ENCODE assay signal across 8 mouse cellular contexts in genomic region chr3:135280669-135281415, GRCm38 (mm10). TPM values are rescaled to one million over a fixed set of nuclear protein-coding genes. Genes with fewer than 3 reads are reported as not detected.
DNase-seq lines count a peak whose midpoint lies in the region; ATAC-seq and TF ChIP-seq lines count a peak whose summit lies in the region.

TSS of gene Bdh2 (plus strand) at chr3:135281221.

- no peaks in the 10 kb centered on the region for H3K27me3 ChIP-seq in hindbrain, postnatal 0 days (ENCODE audit: insufficient read depth, low read length)

- peak within 1 kb of the TSS; percentile 43 for H3K4me2 ChIP-seq in hindbrain, postnatal 0 days (ENCODE audit: low read depth, low read length)

- peak; percentile 92 for TF ChIP-seq CTCF in hindbrain, postnatal 0 days (IDR thresholded peaks at IDR 0.05; ENCODE audit: low read depth)

- H3K4me1 ChIP-seq in hindbrain, postnatal 0 days (ENCODE audit: insufficient read depth, low read length): no peaks in the 10 kb centered on the region; the same call in 1 of the 2 replicates

- H3K9me3 ChIP-seq in hindbrain, postnatal 0 days (ENCODE audit: low read length): no peaks in the 10 kb centered on the region

- H3K4me3 ChIP-seq in hindbrain, postnatal 0 days (ENCODE audit: low read length): no peak within 1 kb of the TSS

- ATAC-seq in common myeloid progenitor, adult 5-6 weeks (replicated peaks; ENCODE audit: low read depth, poor library complexity, severe bottlenecking): peak; percentile 94
- ATAC-seq in hindbrain, postnatal 0 days: peak; percentile 88
- peak; percentile 87 for ATAC-seq in megakaryocyte, adult 5-6 weeks (ENCODE audit: poor library complexity, severe bottlenecking)

- H3K36me3 ChIP-seq in hindbrain, postnatal 0 days (ENCODE audit: insufficient read depth, low read length): no peaks in the 10 kb centered on the region

- peak; percentile 96 for DNase-seq in ZHBTc4 (ENCODE audit: low read depth, low spot score)
- peak; percentile 65 to 70 for DNase-seq in gastrocnemius, adult 8-10 months (ENCODE audit: low spot score in 2 of 2)
- peak; percentile 94 for DNase-seq in hindbrain, postnatal 0 days (ENCODE audit: low spot score)
- DNase-seq in left cerebral cortex, adult 18-20 months (ENCODE audit: low spot score in 2 of 2): peak; percentile 68 to 75
- peak; percentile 83 to 85 for DNase-seq in right cerebral cortex, postnatal 10 days (ENCODE audit: low spot score in 2 of 2)
- DNase-seq in urinary bladder, postnatal 4 days (ENCODE audit: low spot score in 2 of 2): peak; percentile 79 to 83

- whole genome bisulfite sequencing in hindbrain, postnatal 0 days: 24% methylated on average over 14 of the region's 14 CpGs

- no peak within 1 kb of the TSS for H3K9ac ChIP-seq in hindbrain, postnatal 0 days (replicated peaks; ENCODE audit: low read length)

- no peak within 1 kb of the TSS for H3K27ac ChIP-seq in hindbrain, postnatal 0 days

RNA-seq across cellular contexts. Expression of gene Bdh2, which starts in this region (rescaled TPM):
- 1.4 TPM in 1 of 2 replicates, not detected in the other for total RNA-seq in common myeloid progenitor, adult 5-6 weeks (2017)
- total RNA-seq in gastrocnemius, adult 8-10 months (2022): 1 to 10 TPM; 1.4 to 2.7 (median 2.3) TPM
- 3.1 and 4.0 TPM in 2 replicates for total RNA-seq in hindbrain, postnatal 0 days (2014; rRNA removed)
- 7.2 and 8.3 TPM in 2 replicates for polyA plus RNA-seq in hindbrain, postnatal 0 days (2015; fragmentation: Nextera tagmentation; extraction: Ambion mirVana)
- 1 to 10 TPM; 3.8 to 4.6 TPM for total RNA-seq in left cerebral cortex, adult 18-20 months (2021)
- total RNA-seq in megakaryocyte, adult 5-6 weeks (2015): not detected in 2 replicates
- total RNA-seq in megakaryocyte, adult 5-6 weeks (2017): not detected in 2 replicates

Comparison
In these comparisons a context has a peak if more than half of its experiments do, and no peak if none do; other contexts are left out.
1. Peak in ATAC-seq in megakaryocyte, adult 5-6 weeks; RNA of the gene not detected or under 1 TPM.